Mouse (Mus musculus): ENCODE measurements at regions not wholly inside any gene's neighbourhood (a gene's known extent, or its start where the extent isn't known, plus 50 kb on each side); places are given as distances from the start of the nearest gene placed in this dataset.

- TF ChIP-seq CTCF (IDR thresholded peaks at IDR 0.05; ENCODE audit: borderline replicate concordance, control insufficient read depth, extremely low read depth, insufficient read depth, low read length, poor library complexity) (no peak), POLR2A (IDR thresholded peaks at IDR 0.05; ENCODE audit: control insufficient read depth, extremely low read depth, insufficient read depth, low read length, poor library complexity) (no peak)
Observed at GRCm38 (mm10) chr17:50432559-50432958, 76.6 kb upstream of the Plcl2 start.
